Mouse (Mus musculus): ENCODE results near the gene Abhd16a. TPM values are rescaled to one million over a fixed set of nuclear protein-coding genes. Genes with fewer than 3 reads are reported as not detected.
A peak's percentile ranks its signal among the peaks of the same experiment; 100 is the strongest.

The Abhd16a gene
- polyA plus RNA-seq, 1 experiment from 2014 or later = 47.4 TPM

DNA sequence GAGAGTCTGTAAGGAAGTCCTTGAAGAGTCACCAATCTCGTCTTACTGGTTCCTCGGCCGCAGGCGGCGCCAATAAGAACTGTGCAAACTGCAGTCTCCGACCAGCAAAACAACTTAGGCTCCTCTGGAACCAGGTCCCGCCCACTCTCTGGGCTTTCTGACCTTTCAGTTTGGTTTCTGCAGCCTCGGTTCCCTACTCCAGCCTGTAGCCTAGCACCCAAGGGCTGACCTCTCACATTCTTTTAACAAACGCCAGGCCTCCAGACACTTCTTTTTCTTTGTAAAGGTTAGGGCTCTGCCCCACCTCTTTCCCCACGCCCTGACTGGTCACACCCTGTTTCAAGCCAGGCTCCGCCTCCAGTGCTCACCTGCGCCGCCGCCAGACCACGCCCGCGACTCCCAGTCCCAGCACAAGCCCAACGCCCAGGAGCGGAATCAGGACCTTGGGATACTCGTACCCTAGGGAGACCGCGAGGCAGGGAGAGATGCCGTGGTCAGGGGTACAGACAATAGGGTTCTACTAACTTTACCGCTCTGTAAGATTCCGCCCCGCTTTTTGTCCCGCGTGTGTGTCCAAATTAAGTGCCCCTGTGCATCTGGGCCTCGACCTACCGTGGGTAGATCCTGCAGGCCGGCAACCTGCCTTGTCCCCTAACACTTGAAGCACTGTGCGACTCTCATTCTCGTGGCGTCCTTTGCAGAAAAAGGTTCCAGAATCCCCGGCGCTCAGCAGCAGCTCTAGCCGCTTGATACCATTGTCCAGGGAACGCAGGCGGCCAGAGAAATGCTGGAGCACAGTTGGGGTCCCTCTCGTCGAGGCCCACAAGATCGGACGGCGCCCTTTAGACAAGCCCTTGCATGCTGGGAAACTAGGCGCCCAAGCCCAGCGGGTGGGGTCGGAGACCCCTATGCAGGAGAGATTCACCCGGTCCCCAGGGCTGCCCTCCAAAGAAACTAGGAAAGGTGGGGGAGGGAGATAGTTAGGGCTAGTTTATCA lies 23.8 kb upstream of the Abhd16a start, which contains the start of gene Ly6g6c:
Gene Ly6g6c, plus strand, starts transcription at position 438 of the 997 bp plus-strand sequence.
- Histone ChIP-seq H3K27me3 (ENCODE audit: control insufficient read depth, insufficient read depth, low read length) (peaks cover 50% of the 10 kb centered on the region), H3K4me1 (ENCODE audit: control insufficient read depth, insufficient read depth, low read length) (peaks cover 16% of the 10 kb centered on the region), H3K27ac (ENCODE audit: low read depth, low read length) (no peak within 1 kb of the TSS), H3K9ac (ENCODE audit: low read depth, low read length) (peak within 1 kb of the TSS; percentile 52; the same call in 1 of the 2 replicates), H3K9me3 (replicated peaks; ENCODE audit: control insufficient read depth, low read length) (no peaks in the 10 kb centered on the region), H3K4me3 (ENCODE audit: low read depth, low read length) (peak within 1 kb of the TSS; percentile 38), H3K36me3 (ENCODE audit: control insufficient read depth, insufficient read depth, low read length) (peaks cover 13% of the 10 kb centered on the region), H3K4me2 (peak within 1 kb of the TSS; percentile 66)
- no peak; the same call in 1 of the 2 replicates for ATAC-seq (replicated peaks; ENCODE audit: insufficient number of reproducible peaks, low FRiP score, low TSS enrichment)
- 1% methylated on average over 48 of the region's 48 CpGs for WGBS (ENCODE audit: insufficient replicate concordance)

DNA sequence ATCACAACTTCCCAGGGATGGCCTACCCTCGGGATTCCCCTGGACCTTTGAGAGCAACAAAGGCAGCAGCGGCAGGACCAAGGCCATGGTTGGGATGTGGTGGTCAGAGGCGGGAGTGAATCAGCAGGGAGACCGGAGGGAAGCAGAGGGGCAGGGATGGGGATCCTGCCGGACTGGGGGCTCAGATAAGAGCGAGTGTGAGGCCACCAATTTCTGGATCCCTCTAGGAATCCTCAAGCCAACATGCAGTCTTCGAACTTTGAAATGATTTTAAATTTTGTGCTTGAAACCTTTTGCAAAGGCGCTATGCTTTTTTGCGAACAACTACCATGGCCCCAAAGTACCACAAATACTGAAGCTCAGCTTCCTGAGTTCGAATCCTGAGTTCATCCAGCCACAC lies 23.0 kb upstream of the Abhd16a start, which contains the start of gene Mpig6b:
Gene Mpig6b, minus strand, starts transcription at position 101 of the 400 bp plus-strand sequence.
- Histone ChIP-seq H3K4me3 (ENCODE audit: low read depth, low read length) (peak within 1 kb of the TSS; percentile 38), H3K27ac (ENCODE audit: low read depth, low read length) (no peak within 1 kb of the TSS), H3K4me1 (ENCODE audit: control insufficient read depth, insufficient read depth, low read length) (peaks cover 14% of the 10 kb centered on the region), H3K36me3 (ENCODE audit: control insufficient read depth, insufficient read depth, low read length) (peaks cover 9% of the 10 kb centered on the region), H3K9ac (ENCODE audit: low read depth, low read length) (peak within 1 kb of the TSS; percentile 52; the same call in 1 of the 2 replicates), H3K4me2 (peak within 1 kb of the TSS; percentile 66), H3K27me3 (ENCODE audit: control insufficient read depth, insufficient read depth, low read length) (peaks cover 50% of the 10 kb centered on the region), H3K9me3 (replicated peaks; ENCODE audit: control insufficient read depth, low read length) (no peaks in the 10 kb centered on the region)
- 36% methylated on average over 10 of the region's 10 CpGs for WGBS (ENCODE audit: insufficient replicate concordance)
- ATAC-seq (replicated peaks; ENCODE audit: insufficient number of reproducible peaks, low FRiP score, low TSS enrichment) = no peak

DNA sequence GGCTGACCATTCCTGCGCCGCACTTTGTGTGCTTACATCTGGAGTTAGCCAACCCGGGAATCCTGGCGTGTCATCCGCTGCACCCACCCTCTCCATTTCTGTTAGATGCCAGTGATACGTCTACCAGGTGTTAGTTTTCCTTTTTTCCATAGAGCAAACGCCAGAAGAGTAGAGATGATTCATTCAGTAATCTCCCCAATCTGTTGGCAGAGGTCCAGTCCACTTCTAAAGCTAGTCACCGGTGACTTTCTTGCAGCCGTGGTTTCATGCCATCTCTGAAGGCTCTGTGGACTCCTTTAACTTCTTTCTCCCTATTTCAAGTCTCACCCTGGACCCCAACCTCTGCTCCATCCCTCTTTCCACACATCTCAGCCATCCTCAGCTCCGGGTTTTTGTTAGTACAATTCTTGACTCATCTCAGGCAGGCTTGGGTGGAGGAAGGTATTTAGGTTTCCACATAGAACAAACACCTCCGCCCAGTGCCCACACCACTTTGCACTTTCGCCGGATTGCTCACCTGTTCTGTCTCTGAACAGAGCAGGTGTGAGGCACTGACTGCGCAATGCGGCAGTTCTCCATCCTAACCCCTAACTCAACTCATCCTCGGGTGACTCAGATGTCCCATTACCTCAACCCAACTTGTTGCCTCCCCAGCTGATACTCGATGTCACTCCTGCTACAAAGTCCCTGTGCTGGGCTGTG lies 20.7 kb upstream of the Abhd16a start:
- no peak for ATAC-seq (replicated peaks; ENCODE audit: insufficient number of reproducible peaks, low FRiP score, low TSS enrichment)
- 73% methylated on average over 17 of the region's 17 CpGs for WGBS (ENCODE audit: insufficient replicate concordance)
- peaks cover 45% of the 10 kb centered on the region for H3K27me3 ChIP-seq (ENCODE audit: control insufficient read depth, insufficient read depth, low read length)

DNA sequence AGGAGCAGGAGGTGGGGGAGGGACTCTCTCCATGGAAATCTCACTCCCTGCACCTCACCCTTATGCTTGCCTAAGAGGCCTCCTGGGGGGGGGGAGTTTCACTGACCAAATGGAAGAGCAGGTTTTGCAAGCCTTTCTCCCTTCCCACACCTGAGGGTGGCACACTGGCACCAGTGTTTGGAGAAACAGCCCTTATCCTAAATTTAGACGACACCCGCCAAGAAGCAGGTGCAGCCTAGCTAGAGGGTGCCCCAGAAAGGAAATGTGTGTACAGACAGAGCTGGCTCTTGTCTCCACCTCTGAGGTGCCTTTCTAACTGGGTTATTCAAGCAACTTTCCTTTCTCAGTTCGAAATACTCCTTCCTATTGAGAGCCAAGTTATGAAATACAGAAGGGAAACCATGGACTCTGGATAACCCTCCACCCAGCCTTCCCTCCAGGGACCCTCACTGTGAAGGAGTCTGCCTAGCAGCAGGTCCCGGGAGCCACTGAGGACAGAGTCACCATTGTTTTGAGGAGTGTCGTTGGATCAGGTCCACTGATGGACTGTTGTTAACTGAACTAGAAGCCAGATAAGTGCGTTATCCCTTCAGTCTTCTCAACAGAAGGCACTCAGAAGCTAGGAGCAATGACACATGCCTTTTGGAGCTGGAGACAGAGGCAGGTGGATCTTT lies 18.4 kb upstream of the Abhd16a start:
- Histone ChIP-seq H3K4me1 (ENCODE audit: control insufficient read depth, insufficient read depth, low read length) (peaks cover 4% of the 10 kb centered on the region; the same call in 1 of the 2 replicates), H3K9me3 (replicated peaks; ENCODE audit: control insufficient read depth, low read length) (no peaks in the 10 kb centered on the region), H3K27ac (ENCODE audit: low read depth, low read length) (no peak overlapping the region), H3K4me2 (no peak overlapping the region), H3K27me3 (ENCODE audit: control insufficient read depth, insufficient read depth, low read length) (peaks cover 25% of the 10 kb centered on the region), H3K4me3 (ENCODE audit: low read depth, low read length) (no peak overlapping the region), H3K9ac (ENCODE audit: low read depth, low read length) (no peak overlapping the region), H3K36me3 (ENCODE audit: control insufficient read depth, insufficient read depth, low read length) (no peaks in the 10 kb centered on the region)
- no peak for ATAC-seq (replicated peaks; ENCODE audit: insufficient number of reproducible peaks, low FRiP score, low TSS enrichment)
- WGBS (ENCODE audit: insufficient replicate concordance) = 49% methylated on average over 6 of the region's 6 CpGs

More for the DNA sequence above, 20.7 kb upstream of the Abhd16a start:
- H3K27ac ChIP-seq (ENCODE audit: low read depth, low read length) = no peak overlapping the region
- H3K9me3 ChIP-seq (replicated peaks; ENCODE audit: control insufficient read depth, low read length) = no peaks in the 10 kb centered on the region
- no peaks in the 10 kb centered on the region for H3K36me3 ChIP-seq (ENCODE audit: control insufficient read depth, insufficient read depth, low read length)
- H3K4me1 ChIP-seq (ENCODE audit: control insufficient read depth, insufficient read depth, low read length) = peaks cover 14% of the 10 kb centered on the region
- H3K4me2 ChIP-seq = no peak overlapping the region
- H3K9ac ChIP-seq (ENCODE audit: low read depth, low read length) = no peak overlapping the region
- H3K4me3 ChIP-seq (ENCODE audit: low read depth, low read length) = no peak overlapping the region

DNA sequence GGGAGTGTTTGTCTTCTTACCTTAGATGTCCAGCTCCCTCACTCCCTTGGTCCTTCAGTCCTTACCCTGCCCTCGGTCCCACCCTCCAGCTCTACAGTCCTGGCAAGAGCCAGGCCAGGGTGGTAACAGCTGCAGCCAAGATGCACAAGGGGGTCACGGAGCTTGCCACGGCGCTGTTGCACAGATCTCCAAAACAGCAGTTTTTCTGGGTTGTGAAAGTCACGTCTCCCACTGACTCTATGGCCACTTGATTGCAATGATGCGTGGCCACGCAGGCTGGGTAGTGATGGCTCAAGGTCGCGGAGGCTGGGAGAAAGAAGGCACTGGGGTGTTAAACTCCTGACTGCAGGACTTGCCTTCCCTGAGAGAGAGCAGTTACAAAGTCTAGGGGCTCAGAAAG lies 17.6 kb upstream of the Abhd16a start:
- no peaks in the 10 kb centered on the region for H3K36me3 ChIP-seq (ENCODE audit: control insufficient read depth, insufficient read depth, low read length)
- peaks cover 17% of the 10 kb centered on the region for H3K27me3 ChIP-seq (ENCODE audit: control insufficient read depth, insufficient read depth, low read length)
- no peak overlapping the region for H3K9ac ChIP-seq (ENCODE audit: low read depth, low read length)
- no peak overlapping the region for H3K4me3 ChIP-seq (ENCODE audit: low read depth, low read length)
- WGBS (ENCODE audit: insufficient replicate concordance) = 77% methylated on average over 9 of the region's 9 CpGs
- ATAC-seq (replicated peaks; ENCODE audit: insufficient number of reproducible peaks, low FRiP score, low TSS enrichment) = no peak
- H3K27ac ChIP-seq (ENCODE audit: low read depth, low read length) = no peak overlapping the region
- H3K9me3 ChIP-seq (replicated peaks; ENCODE audit: control insufficient read depth, low read length) = no peaks in the 10 kb centered on the region
- H3K4me2 ChIP-seq = no peak overlapping the region
- H3K4me1 ChIP-seq (ENCODE audit: control insufficient read depth, insufficient read depth, low read length) = 0 out of 2 replicates have a peak, but pooled peaks cover 4% of the 10 kb centered on the region

DNA sequence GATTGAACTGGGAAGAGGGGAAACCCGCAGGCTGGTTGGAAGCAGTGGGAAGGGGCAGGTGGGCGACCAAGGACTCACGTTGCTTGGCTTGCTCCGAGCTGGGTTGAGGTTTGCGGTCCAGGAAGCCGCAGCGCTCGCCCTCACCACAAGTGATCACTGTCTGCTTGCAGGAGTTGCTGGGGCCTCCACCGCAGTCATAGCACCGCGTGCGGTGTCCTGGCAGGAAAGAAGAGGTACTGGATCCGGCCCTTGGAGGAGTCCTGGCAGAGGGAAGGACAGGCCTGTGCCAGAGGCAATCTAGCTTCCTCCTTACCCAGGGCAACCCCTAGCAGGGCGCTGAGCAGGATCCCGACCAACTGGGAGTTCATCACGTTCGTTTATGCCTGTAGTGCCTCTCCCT lies 15.0 kb upstream of the Abhd16a start:
- Histone ChIP-seq H3K9me3 (replicated peaks; ENCODE audit: control insufficient read depth, low read length) (no peaks in the 10 kb centered on the region), H3K9ac (ENCODE audit: low read depth, low read length) (no peak overlapping the region)
- 43% methylated on average over 17 of the region's 17 CpGs for WGBS (ENCODE audit: insufficient replicate concordance)

DNA sequence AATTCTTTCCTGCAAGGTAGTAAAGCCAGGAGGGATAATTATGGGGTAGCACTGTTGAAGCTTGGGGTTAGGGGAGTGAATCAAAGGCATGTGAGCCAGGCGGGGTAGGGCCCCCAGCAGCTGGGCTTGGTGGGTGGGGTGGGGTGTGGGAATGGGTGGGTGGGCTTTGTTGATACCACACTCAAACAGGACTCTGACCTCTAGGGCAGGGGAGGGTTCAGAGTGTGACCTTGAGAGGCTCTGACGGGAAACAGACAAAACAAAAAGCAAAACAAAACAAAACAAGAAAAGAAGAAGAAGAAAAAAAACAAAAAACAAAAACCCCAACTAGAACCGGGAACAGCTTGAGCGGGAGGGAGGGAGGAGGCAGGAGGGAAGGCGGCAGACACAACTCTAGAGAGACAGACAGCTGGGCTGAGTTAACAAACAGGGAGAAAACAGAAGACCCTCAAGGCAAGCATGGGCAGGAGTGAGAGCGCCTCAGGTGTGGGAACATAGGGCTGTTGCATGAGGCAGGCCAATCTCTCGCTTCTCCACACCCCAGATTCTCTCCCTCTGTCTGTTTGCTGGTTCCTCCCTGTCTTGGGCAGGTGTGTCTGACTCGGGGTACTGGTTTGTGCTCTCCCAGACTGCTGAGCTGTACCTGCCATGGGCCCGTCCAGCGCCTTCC lies 12.4 kb upstream of the Abhd16a start, which contains the start of gene Ly6g6e:
Gene Ly6g6e, plus strand, starts transcription at position 396 of the 670 bp plus-strand sequence.
- Histone ChIP-seq H3K9ac (ENCODE audit: low read depth, low read length) (peak within 1 kb of the TSS; percentile 72), H3K9me3 (replicated peaks; ENCODE audit: control insufficient read depth, low read length) (no peaks in the 10 kb centered on the region), H3K4me1 (ENCODE audit: control insufficient read depth, insufficient read depth, low read length) (peaks cover 19% of the 10 kb centered on the region), H3K4me3 (ENCODE audit: low read depth, low read length) (peak within 1 kb of the TSS; percentile 32), H3K27me3 (ENCODE audit: control insufficient read depth, insufficient read depth, low read length) (no peaks in the 10 kb centered on the region), H3K4me2 (peak within 1 kb of the TSS; percentile 67), H3K36me3 (ENCODE audit: control insufficient read depth, insufficient read depth, low read length) (no peaks in the 10 kb centered on the region), H3K27ac (ENCODE audit: low read depth, low read length) (peak within 1 kb of the TSS; percentile 35; the same call in 1 of the 2 replicates)
- ATAC-seq (replicated peaks; ENCODE audit: insufficient number of reproducible peaks, low FRiP score, low TSS enrichment) = no peak
- WGBS (ENCODE audit: insufficient replicate concordance) = 30% methylated on average over 10 of the region's 10 CpGs

More for the DNA sequence above, 15.0 kb upstream of the Abhd16a start:
- Histone ChIP-seq H3K27ac (ENCODE audit: low read depth, low read length) (no peak overlapping the region), H3K36me3 (ENCODE audit: control insufficient read depth, insufficient read depth, low read length) (no peaks in the 10 kb centered on the region), H3K4me2 (no peak overlapping the region), H3K4me3 (ENCODE audit: low read depth, low read length) (no peak overlapping the region), H3K4me1 (ENCODE audit: control insufficient read depth, insufficient read depth, low read length) (peaks cover 14% of the 10 kb centered on the region; the same call in 1 of the 2 replicates), H3K27me3 (ENCODE audit: control insufficient read depth, insufficient read depth, low read length) (no peaks in the 10 kb centered on the region)
- no peak for ATAC-seq (replicated peaks; ENCODE audit: insufficient number of reproducible peaks, low FRiP score, low TSS enrichment)

All from heart, embryonic 11.5 days (tissue).